Mouse (Mus musculus) liver, adult 2 months (tissue): ENCODE results near the gene Cd109.

Experiments used
- CTCF ChIP-seq: fragments of 200-500 bp; IDR thresholded peaks from 2 replicates; pipeline ENCODE4 v1.5.1; 2011; ENCODE audit warnings: low read depth, low read length, control low read depth
- POLR2A ChIP-seq: fragments of 200-500 bp; IDR thresholded peaks from 2 replicates; pipeline ENCODE4 v1.6.1; 2011; ENCODE audit warnings: low read length, control low read depth; ENCODE audit not compliant: insufficient read depth; ENCODE audit errors: extremely low read depth

- TF ChIP-seq POLR2A: no peak
- no peak for TF ChIP-seq CTCF
Measured at GRCm38 (mm10) chr9:78720888-78721798, 105.8 kb downstream of the Cd109 start.
